Mouse (Mus musculus) heart, postnatal 36 days (tissue): ENCODE results near the gene Kifc5b. TPM values are rescaled to one million over a fixed set of nuclear protein-coding genes. Genes with fewer than 3 reads are reported as not detected.

ENCODE experiments used
- DNase-seq, 2 experiments: peaks; one replicate each; pipeline ENCODE4 v3.0.0; 2021 to 2022
- intact Hi-C: fragments of 180-260 bp; cut with DNase I; formaldehyde crosslinking; loops from one replicate; pipeline ENCODE4 v1.15.1; 2025
- total RNA-seq, 2 experiments: library from RNA; stranded (reverse); gene quantifications; 2 replicates each; pipeline ENCODE4 v1.2.3; 2021

The Kifc5b gene
- total RNA-seq, 2 experiments from 2014 or later, result 0.44 to 0.95 TPM

DNA sequence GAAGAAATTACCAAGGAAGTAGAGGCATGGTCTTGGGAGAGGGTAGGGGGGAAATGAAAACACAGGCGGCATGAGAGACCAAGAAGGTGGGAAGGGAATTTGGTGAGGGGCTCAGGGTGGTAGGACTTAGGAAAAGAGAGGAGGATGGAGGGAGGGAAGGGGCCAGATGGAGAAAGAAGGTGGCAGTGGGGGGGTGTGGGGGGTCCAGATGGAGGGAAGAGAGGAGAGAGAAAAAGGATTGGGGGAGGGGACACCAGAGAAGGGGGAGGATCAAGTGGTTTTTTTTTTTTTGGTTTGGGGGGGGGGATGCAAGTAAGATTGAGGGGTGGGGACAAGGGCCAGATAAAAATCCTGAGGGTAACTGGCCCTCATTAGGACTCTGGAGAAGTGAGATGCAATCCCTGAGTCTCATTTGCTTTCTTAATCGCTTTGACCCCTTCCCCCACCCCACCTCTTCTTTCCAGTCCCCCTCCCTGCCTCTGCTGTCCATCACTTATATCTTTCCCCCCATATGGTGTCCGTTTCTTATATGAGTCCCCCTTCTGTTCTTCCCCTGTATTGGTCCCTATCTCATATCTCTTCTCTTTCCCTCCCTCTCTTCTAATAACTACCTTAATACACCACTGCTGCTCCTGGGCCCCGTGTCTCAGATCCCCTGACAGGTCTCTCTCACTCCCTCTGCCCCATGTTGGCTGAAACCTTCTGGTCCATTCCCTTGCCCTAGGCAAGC is 25.1 kb downstream of the Kifc5b start:
- DNase-seq, result no peak
- intact Hi-C loops, result no loop called here

GRCm38 (mm10) chr17:26945824-26946495 is 29.1 kb downstream of the Kifc5b start:
- intact Hi-C loops, result loop anchor here (2.0 kb wide), 1 partner anchor 29 kb away; the partner anchor contains the start of gene Kifc5b

DNA sequence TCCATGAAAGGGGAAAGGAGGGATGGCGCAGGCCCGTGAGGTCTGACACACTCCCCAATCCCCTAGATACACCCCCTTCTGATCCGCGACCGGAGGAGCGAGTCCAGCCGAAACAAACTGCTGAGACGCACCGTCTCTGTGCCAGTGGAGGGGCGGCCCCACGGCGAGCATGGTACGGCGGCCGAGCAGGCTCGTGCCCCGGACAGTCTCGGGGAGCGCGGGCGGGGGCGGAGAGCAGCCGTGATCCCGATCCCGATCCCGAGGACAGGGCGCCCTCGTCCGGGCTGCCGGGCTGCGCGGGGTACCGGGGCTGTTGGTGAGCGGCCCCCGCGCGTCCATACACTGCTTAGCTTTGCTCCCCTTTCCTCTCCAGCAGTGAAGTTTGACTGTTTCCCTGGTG is 29.7 kb downstream of the Kifc5b start:
- DNase-seq, result peak; percentile 76 to 80
- intact Hi-C loops, result loop anchor here (2.0 kb wide), 1 partner anchor 30 kb away; the partner anchor contains the start of gene Kifc5b

More at GRCm38 (mm10) chr17:26945824-26946495, 29.1 kb downstream of the Kifc5b start:
- no peak for DNase-seq

GRCm38 (mm10) chr17:26947231-26948100 is 30.6 kb downstream of the Kifc5b start:
- DNase-seq, result no peak
- intact Hi-C loops, result loop anchor here (2.0 kb wide), 1 partner anchor 31 kb away; the partner anchor contains the start of gene Kifc5b

DNA sequence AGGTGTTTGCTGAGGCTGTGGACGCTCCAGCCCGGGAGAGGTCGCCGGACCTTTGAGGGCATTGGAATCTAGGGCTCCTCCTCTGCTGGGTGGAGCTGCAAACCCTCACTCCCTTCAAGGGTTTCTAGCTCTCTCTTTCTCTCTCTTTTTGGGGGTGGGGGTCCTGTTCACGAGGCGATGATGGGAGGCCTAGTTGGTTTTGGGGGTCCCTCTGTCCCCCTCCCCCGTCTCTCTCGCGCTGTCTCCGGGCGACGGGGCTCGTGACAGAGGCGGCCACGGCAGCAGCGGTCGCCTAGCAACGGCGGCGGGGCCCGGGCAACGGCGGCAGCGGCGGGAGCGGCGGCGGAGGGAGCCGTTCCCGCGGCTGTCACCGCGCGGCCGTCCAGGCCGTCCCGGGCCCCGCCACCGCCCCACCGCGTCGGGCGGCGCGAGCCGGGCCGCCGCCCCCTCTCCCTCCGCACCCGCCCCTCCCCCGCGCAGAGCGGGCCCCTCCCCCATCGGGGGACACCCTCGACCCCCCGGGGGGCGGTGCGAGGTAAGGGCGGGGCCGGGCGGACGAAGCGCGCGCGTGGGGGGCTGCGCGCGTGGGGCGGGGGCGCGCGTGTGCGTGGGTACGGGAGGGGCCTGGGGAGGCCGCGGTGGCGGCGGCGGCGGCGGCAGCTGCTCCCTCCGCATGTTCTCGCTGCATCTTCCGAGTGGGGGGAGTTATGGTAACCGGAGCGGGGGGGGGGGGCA is 31.6 kb downstream of the Kifc5b start:
- intact Hi-C loops, result no loop called here
- peak; percentile 57 to 68 for DNase-seq

- DNase-seq, result no peak
- intact Hi-C loops, result no loop called here
Measured at GRCm38 (mm10) chr17:26949051-26949577, 32.2 kb downstream of the Kifc5b start.

DNA sequence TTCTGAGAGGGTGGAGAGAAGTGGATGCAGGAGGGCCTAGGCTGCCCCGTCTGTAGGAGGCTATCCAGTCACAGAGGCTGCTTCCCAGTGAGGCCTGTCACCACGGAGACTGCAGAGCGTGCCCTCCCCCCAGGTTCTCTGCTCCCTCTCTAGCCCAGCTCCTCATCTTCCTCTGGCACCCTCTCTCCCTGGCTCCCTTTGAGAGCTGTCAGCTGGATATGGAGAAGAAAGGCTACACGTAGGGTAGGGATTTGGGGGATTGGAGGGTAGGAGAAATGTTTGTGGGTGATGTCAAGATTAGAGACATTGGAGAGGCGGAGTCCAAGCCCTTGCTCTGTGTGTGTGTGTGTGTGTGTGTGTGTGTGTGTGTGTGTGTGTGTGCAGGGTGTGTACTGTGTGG is 33.0 kb downstream of the Kifc5b start:
- no peak for DNase-seq
- intact Hi-C loops, result no loop called here

- no peak for DNase-seq
- intact Hi-C loops, result no loop called here
Measured at GRCm38 (mm10) chr17:26950560-26951288, 33.8 kb downstream of the Kifc5b start.

GRCm38 (mm10) chr17:26951406-26951805 is 34.5 kb downstream of the Kifc5b start:
- intact Hi-C loops, result no loop called here
- DNase-seq, result peak; percentile 61 to 71

GRCm38 (mm10) chr17:26951952-26952877 is 35.3 kb downstream of the Kifc5b start:
- intact Hi-C loops, result no loop called here
- no peak for DNase-seq

- intact Hi-C loops, result no loop called here
- DNase-seq, result no peak
Measured at GRCm38 (mm10) chr17:26953201-26953600, 36.3 kb downstream of the Kifc5b start.

DNA sequence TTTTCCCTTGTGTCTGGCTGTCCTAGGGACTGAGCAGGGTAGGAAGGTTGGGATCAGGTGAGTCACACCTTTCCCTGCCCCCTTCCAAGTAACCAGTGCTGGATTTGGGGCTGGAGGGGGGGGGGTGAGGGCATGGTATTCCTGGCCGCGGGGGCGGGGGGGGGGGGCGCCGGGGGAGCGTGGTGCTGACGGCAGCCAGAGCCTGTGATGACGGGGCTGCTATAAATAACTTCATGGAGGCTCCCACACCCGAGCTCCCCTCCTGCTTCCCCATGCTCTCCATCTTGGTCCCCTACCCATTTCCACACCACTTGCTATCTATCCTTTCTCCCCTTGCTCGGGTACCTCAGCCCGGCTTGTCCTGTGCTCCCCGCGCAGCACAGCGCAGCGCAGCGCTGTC is 36.8 kb downstream of the Kifc5b start:
- intact Hi-C loops, result no loop called here
- DNase-seq, result no peak

- intact Hi-C loops, result no loop called here
Measured at GRCm38 (mm10) chr17:26956309-26956708, 39.4 kb downstream of the Kifc5b start.

GRCm38 (mm10) chr17:26956895-26957294 is 40.0 kb downstream of the Kifc5b start:
- DNase-seq, result no peak
- intact Hi-C loops, result no loop called here

More at GRCm38 (mm10) chr17:26956309-26956708, 39.4 kb downstream of the Kifc5b start:
- no peak for DNase-seq

- intact Hi-C loops, result no loop called here
- no peak for DNase-seq
Measured at GRCm38 (mm10) chr17:26957872-26958271, 41.0 kb downstream of the Kifc5b start.

GRCm38 (mm10) chr17:26958880-26959279 is 42.0 kb downstream of the Kifc5b start:
- intact Hi-C loops, result no loop called here
- DNase-seq, result no peak

GRCm38 (mm10) chr17:26959815-26960214 is 42.9 kb downstream of the Kifc5b start:
- intact Hi-C loops, result no loop called here

GRCm38 (mm10) chr17:26961572-26962240 is 44.8 kb downstream of the Kifc5b start:
- intact Hi-C loops, result no loop called here
- DNase-seq, result no peak

More at GRCm38 (mm10) chr17:26959815-26960214, 42.9 kb downstream of the Kifc5b start:
- DNase-seq, result no peak
